Mouse (Mus musculus): ENCODE measurements around the gene Acp5.
A peak's percentile ranks its signal among the peaks of the same experiment; 100 is the strongest.
"Not testable (repeated sequence)": the region's sequence is repeated elsewhere in the genome, so short reads cannot be mapped to it uniquely, and the experiment has no call there.

Acp5 gene

DNA sequence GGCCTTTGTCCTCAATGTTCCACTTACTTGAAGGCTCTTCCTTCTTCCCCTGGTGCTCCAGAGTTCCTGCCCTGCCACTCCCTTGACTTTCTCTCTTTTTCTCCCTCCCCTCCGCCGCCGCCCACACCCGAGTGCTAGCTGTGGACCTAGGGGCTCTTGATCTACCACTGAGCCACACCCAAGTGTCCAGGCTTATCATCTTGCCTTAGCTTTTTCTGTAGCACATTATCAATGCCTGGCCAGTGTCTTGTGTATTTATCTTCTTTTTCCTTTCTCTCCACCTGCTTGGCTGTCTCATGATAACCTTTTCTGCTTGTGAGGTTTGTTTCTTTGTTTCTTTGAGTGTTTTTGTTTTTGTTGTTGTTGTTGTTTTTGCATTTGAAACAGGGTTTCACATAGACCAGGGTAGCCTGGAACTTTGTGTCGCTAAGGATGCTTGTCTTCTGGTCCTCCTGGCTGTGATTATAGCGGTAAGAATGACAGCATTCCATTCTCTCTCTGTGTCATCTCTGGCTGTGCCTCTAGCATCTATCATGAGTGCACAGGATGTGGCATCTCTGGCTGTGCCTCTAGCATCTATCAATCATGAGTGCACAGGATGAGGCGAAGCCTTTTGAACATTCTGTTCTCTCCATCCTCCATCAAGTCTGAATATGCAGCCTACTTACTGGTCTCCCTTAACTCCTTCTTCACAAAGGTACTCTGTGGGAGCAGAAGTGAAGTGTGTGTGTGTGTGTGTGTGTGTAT lies at the start of gene Acp5:
Gene Acp5, minus strand, starts transcription at position 68 of the 747 bp plus-strand sequence.
- DNase-seq: peak; percentile 45

GRCm38 (mm10) chr9:22172318-22172717 lies 36.8 kb upstream of the Acp5 start:
- DNase-seq: no peak

DNA sequence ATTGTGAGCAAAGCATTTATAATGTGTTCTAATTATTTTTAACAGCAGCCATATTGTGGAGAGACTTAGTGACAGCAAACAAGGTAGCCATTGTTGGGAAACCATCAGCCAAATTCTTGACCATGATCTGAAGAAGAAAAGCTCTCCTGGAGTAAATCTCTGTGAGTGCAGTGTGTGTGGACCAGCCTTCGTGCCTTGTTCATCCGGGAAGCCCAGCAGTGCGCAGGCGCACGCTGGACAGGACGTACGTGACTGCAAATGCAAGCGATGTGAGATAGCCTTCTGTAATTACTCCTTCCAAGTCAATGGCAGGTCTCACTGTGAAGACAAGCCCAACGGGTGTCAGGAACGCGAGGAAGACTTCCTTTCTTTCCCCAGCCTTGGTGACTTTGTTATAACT lies 33.8 kb upstream of the Acp5 start:
- no peak for DNase-seq

GRCm38 (mm10) chr9:22167751-22168150 lies 32.2 kb upstream of the Acp5 start:
- no peak for DNase-seq

- no peak for DNase-seq
These were observed 31.2 kb upstream of the Acp5 start for GRCm38 (mm10) chr9:22166686-22167085.

DNA sequence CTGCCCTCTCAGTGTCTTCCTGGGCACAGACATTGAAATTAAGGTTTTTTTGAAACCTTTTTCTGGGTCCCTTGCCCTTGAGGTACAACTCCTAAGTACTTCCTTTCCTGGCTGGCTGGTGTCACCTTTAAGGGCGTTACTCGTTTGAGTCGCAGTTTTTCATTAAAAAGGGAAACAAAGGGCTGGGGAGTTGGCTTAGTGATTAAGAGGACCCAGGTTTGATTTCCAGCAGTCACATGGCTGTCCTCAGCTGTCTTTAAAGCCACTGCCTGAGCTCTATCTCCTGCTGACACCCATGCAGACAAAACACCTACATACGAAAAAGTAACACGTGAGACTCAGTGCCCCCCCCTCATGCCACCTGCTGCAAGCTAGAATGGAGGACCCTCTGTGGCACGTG lies 30.5 kb upstream of the Acp5 start:
- DNase-seq: no peak

GRCm38 (mm10) chr9:22164711-22165668 lies 29.5 kb upstream of the Acp5 start:
- peak; percentile 48 for DNase-seq

GRCm38 (mm10) chr9:22162912-22163311 lies 27.4 kb upstream of the Acp5 start:
- no peak for DNase-seq

GRCm38 (mm10) chr9:22162305-22162704 lies 26.8 kb upstream of the Acp5 start:
- DNase-seq: no peak

DNA sequence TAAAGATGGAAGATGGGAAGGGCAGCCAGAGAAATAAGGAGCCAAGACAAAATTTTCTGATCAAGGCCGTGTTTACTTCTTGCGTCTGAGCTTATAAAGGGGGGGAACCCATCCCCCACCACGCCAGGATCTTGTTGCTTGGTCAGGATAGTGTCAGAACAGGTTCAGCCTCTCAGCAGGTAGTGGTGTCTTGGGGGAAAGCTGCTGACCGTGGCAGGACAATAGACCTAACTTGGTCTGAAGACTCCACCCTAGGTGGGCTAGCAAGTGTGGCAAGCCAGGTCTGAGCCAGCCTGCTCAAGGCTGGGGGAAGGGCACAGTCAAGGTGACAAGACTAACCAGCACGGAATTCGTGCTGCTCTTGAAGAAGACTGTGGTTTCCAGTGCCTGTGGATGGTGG lies 25.8 kb upstream of the Acp5 start:
- no peak for DNase-seq

GRCm38 (mm10) chr9:22157516-22158265 lies 22.2 kb upstream of the Acp5 start:
- no peak for DNase-seq

DNA sequence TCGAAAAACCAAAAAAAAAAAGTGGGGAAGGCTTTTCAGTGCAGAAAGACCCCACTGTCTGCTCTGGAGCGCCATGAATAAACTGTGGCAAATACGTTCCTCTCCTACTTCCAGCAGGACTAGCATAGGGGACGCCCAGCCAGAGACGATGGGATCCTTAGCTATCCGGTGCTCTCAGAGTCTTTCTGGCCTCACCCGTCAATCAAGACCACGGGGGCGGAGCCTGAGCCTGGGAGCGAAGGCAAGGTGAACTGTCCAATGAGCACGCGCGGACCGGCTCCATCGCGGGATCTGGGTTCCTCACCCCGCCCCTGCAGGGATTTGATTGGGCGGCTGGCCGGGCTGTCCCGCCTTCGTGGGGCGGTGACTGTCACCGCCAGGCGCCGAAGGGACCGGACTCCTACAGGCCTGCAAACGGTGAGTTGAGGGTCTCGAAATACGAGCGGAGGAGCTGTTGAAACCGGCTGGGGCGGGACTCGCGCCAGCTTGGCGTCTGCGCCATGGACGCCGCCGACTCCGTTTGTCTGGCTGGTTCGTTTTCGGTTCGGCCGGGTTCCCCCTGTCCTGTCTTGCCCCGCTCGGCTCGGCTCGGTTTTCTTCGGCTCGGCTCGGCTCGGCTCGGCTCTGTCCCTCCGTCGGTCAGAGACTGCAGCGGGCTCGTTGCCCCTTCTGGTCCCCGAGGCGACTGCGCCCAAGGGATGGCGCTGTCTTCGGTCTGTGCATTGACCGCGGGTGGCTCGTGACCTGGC lies 21.2 kb upstream of the Acp5 start, which contains the start of gene Pigyl:
Gene Pigyl, plus strand, starts transcription at position 350 of the 749 bp plus-strand sequence.
- DNase-seq: peak; percentile 99

DNA sequence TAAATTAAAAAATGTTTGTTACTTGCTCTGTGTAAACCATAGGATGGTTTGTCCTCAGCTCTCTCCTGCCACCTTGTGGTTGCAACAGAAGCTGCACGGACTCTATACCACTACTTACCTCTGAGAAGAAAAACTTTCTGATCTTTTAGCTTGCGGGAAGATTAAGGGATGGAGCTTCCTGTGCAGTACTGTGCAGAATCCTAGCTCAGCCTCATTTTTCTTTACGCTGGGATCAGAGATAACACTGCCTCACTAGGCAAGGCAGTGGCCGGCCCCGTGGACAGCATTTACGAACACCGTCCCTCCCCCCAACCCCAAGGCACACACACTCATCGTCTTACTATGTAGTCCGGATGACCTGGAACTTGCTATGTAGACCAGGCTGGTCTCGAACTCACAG lies 20.1 kb upstream of the Acp5 start:
- peak; percentile 78 for DNase-seq

DNA sequence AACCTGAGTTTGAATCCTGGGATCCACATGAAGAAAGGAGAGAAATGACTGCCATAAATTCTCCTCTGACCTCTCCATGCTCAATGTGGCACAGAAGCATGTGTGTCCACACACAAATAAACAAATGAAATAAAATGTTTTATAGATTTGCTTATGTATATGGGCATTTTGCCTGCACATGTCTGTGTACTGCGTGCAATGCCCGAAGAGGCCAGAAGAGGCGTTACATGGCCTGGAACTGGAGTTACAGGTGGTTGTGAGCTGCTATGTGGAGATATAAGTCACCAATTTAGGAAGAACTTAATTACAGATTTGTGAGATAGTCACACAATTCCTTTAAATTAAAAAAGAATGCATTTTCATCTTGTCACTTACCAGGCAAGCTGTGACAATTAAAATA lies 18.3 kb upstream of the Acp5 start:
- no peak for DNase-seq

DNA sequence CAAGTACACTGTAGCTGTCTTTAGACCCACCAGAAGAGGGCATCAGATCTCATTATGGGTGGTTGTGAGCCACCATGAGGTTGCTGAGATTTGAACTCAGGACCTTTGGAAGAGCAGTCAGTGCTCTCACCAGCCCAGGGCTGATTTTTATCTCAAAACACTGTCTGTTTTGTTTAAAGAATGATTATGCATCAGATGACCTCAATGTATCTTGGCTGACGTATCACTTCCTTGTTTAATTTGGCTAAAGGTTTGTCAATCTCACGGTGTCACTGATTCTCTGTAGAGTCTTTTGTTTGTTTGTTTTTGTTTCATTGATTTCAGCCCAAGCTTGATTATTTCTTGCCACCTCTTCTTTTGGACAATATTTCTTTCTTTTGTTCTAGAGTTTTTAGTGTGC lies 15.4 kb upstream of the Acp5 start:
- DNase-seq: no peak

DNA sequence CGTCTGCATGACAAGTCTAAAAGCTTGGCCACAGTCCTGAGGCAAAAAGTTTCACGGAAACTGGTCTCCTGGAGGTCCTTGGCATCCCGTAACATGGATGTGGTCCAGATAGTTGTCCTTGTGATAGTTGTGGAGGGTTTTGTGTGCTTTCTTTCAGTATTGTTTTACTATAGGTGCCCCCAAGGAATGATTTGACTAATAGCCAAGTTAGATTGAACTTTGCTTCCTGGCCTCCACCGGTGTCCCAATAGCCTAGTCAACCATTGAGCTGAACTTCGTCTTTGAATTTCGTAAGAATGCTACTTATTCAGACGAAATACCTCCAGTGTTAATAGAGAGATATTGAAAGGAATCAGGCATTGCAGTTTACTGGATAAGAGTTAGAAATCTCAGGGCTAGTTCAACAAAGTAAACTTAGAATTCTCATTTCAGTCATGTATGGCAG lies 14.8 kb upstream of the Acp5 start:
- not testable (repeated sequence) for DNase-seq

GRCm38 (mm10) chr9:22149426-22150248 lies 14.1 kb upstream of the Acp5 start:
- DNase-seq: no peak

DNA sequence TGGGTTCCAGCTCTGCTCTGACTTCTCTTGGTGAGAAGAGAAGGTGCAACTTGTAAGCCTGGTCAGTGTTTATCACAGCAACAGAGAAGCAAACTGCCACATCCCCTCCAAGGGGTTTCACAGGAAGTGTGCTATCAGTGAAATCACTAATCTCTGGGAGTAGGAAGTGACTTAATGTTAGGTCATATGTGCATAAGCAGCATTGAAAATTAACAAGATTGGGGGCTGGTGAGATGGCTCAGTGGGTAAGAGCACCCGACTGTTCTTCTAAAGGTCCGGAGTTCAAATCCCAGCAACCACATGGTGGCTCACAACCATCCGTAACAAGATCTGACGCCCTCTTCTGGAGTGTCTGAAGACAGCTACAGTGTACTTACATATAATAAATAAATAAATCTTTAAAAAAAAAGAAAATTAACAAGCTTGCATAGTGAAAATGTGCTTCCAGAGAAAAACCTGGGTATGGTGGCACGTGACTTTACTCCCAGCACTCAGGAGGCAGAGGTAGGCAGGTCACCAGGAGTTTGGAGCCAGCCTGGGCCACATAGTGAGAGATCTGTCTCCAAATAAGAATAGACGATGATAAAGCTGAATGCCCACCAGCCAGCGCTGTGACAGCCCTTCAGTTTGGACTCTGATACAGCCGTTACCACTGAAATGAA lies 8.9 kb upstream of the Acp5 start:
- no peak for DNase-seq

- DNase-seq: peak; percentile 91
These were observed 7.9 kb upstream of the Acp5 start for GRCm38 (mm10) chr9:22143108-22144037.

GRCm38 (mm10) chr9:22139746-22140145 lies 4.2 kb upstream of the Acp5 start:
- no peak for DNase-seq
